Mouse (Mus musculus): Measurements from ENCODE around the gene Irgc1. TPM values are rescaled to one million over a fixed set of nuclear protein-coding genes. Genes with fewer than 3 reads are reported as not detected.

Gene Irgc1
- polyA plus RNA-seq, 1 experiment from 2014 or later = not detected

DNA sequence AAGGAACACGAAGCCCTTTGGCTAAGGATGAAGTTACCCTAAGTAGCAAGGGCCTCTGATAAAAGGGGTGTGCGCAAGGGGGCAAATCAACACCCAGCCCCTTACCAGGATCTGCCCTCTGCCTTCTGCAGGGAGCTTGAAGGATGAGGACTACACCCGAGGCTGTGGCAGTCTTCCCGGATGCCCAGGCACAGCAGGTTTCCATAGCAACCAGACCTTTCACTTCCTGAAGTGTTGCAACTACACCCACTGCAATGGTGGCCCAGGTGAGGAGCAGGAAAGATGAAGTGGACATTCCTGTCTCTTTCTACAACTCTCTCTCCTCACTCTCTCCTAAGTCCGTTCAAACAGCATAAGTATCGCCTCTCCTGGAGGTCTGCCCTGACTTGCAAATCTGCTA lies 20.3 kb upstream of the Irgc1 start:
- Histone ChIP-seq H3K4me1 (ENCODE audit: control insufficient read depth in 2 of 2, insufficient read depth in 2 of 2, low read length in 2 of 2) (no peaks in the 10 kb centered on the region), H3K9ac (ENCODE audit: low read length) (no peak overlapping the region), H3K36me3 (ENCODE audit: control insufficient read depth, insufficient read depth, low read length) (no peaks in the 10 kb centered on the region), H3K27me3 (ENCODE audit: control insufficient read depth, insufficient read depth, low read length) (no peaks in the 10 kb centered on the region), H3K4me3 (ENCODE audit: control insufficient read depth in 1 of 2, insufficient read depth in 1 of 2, low read depth in 1 of 2, low read length in 2 of 2) (no peak overlapping the region), H3K4me2 (ENCODE audit: low read length) (no peak overlapping the region), H3K9me3 (ENCODE audit: control insufficient read depth, low read length) (no peaks in the 10 kb centered on the region), H3K27ac (replicated peaks in 1 of 2; ENCODE audit: control insufficient read depth in 1 of 2, insufficient read depth in 1 of 2, low read depth in 2 of 2, low read length in 2 of 2) (no peak overlapping the region)
- ATAC-seq (ENCODE audit: insufficient number of reproducible peaks, insufficient read depth, low FRiP score, low read depth) = no peak
- WGBS = 78% methylated on average over 6 of the region's 6 CpGs

DNA sequence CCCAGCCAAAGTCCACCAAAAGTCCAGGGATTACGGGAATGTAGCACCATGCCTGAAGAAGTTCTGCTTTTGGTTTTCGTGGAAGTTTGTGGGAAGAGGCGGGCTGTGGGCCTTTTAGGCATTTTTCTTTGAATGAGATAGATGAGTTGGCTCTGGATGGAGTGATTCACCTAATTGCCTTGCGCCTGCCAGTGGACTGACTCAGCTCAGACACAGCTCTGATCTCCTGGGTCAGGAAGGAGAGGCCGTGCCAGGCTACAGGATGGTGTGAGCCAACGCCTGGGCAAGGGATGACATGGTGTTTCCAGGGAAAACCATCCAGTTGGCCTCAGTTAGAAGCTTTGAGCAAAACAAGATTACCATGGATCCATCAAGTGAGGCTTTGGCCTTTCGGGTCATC lies 18.3 kb upstream of the Irgc1 start:
- Histone ChIP-seq H3K4me3 (ENCODE audit: control insufficient read depth in 1 of 2, insufficient read depth in 1 of 2, low read depth in 1 of 2, low read length in 2 of 2) (no peak overlapping the region), H3K27me3 (ENCODE audit: control insufficient read depth, insufficient read depth, low read length) (no peaks in the 10 kb centered on the region), H3K4me1 (ENCODE audit: control insufficient read depth in 2 of 2, insufficient read depth in 2 of 2, low read length in 2 of 2) (no peaks in the 10 kb centered on the region), H3K27ac (replicated peaks in 1 of 2; ENCODE audit: control insufficient read depth in 1 of 2, insufficient read depth in 1 of 2, low read depth in 2 of 2, low read length in 2 of 2) (no peak overlapping the region), H3K9me3 (ENCODE audit: control insufficient read depth, low read length) (no peaks in the 10 kb centered on the region), H3K36me3 (ENCODE audit: control insufficient read depth, insufficient read depth, low read length) (no peaks in the 10 kb centered on the region), H3K4me2 (ENCODE audit: low read length) (no peak overlapping the region), H3K9ac (ENCODE audit: low read length) (no peak overlapping the region)
- 92% methylated on average over 7 of the region's 7 CpGs for WGBS
- ATAC-seq (ENCODE audit: insufficient number of reproducible peaks, insufficient read depth, low FRiP score, low read depth) = no peak

DNA sequence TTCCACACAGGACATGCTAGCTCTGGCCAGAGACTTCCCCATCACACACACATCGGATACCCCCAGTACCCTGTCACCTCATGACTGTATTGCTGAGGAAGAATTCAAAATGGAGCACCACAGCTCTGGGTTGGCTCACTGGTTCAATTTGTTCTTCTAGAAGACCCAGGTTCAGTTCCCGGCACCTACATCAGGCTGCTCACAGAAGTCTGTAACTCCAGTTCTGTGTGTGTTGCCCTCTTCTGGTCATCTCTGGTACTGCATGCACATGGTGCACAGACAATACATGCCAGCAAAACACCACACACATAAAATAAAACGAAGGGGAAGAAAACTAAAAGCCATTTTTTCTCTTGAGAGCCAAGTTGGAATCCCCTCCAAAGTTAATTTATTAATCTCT lies 17.0 kb upstream of the Irgc1 start:
- no peak for ATAC-seq (ENCODE audit: insufficient number of reproducible peaks, insufficient read depth, low FRiP score, low read depth)
- Histone ChIP-seq H3K9ac (ENCODE audit: low read length) (no peak overlapping the region), H3K4me2 (ENCODE audit: low read length) (no peak overlapping the region), H3K36me3 (ENCODE audit: control insufficient read depth, insufficient read depth, low read length) (no peaks in the 10 kb centered on the region), H3K9me3 (ENCODE audit: control insufficient read depth, low read length) (no peaks in the 10 kb centered on the region), H3K27ac (replicated peaks in 1 of 2; ENCODE audit: control insufficient read depth in 1 of 2, insufficient read depth in 1 of 2, low read depth in 2 of 2, low read length in 2 of 2) (no peak overlapping the region), H3K4me1 (ENCODE audit: control insufficient read depth in 2 of 2, insufficient read depth in 2 of 2, low read length in 2 of 2) (no peaks in the 10 kb centered on the region), H3K4me3 (ENCODE audit: control insufficient read depth in 1 of 2, insufficient read depth in 1 of 2, low read depth in 1 of 2, low read length in 2 of 2) (no peak overlapping the region), H3K27me3 (ENCODE audit: control insufficient read depth, insufficient read depth, low read length) (0 out of 2 replicates have a peak, but pooled peaks cover 4% of the 10 kb centered on the region)
- 87% methylated on average over 3 of the region's 3 CpGs for WGBS

DNA sequence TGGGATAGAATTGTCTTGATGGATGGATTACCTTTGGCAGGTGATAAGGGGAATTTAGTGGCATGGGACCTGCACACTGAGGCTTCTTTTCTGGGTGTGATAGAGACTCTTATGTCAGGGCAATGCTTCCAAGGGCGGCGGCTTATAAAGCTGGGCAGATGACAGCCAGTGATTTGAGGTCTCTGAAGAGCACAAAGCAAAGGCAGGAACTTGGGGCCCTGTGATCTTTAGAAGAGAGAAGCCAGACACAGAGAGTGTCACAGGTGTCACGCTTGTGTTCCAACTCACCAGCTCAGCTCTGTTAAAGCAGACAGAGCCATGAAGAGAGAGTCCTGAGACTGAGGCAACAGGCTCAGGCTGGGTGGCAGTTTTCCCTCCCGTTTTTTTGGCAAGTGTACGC lies 15.8 kb upstream of the Irgc1 start:
- Histone ChIP-seq H3K4me2 (ENCODE audit: low read length) (no peak overlapping the region), H3K9me3 (ENCODE audit: control insufficient read depth, low read length) (no peaks in the 10 kb centered on the region), H3K4me1 (ENCODE audit: control insufficient read depth in 2 of 2, insufficient read depth in 2 of 2, low read length in 2 of 2) (peaks cover 0 to 2% of the 10 kb centered on the region in 2 experiments; a peak in 2 of 4 replicates), H3K36me3 (ENCODE audit: control insufficient read depth, insufficient read depth, low read length) (no peaks in the 10 kb centered on the region), H3K27ac (replicated peaks in 1 of 2; ENCODE audit: control insufficient read depth in 1 of 2, insufficient read depth in 1 of 2, low read depth in 2 of 2, low read length in 2 of 2) (no peak overlapping the region), H3K27me3 (ENCODE audit: control insufficient read depth, insufficient read depth, low read length) (0 out of 2 replicates have a peak, but pooled peaks cover 4% of the 10 kb centered on the region), H3K9ac (ENCODE audit: low read length) (no peak overlapping the region), H3K4me3 (ENCODE audit: control insufficient read depth in 1 of 2, insufficient read depth in 1 of 2, low read depth in 1 of 2, low read length in 2 of 2) (no peak overlapping the region)
- WGBS = 81% methylated on average over 5 of the region's 5 CpGs
- no peak for ATAC-seq (ENCODE audit: insufficient number of reproducible peaks, insufficient read depth, low FRiP score, low read depth)

DNA sequence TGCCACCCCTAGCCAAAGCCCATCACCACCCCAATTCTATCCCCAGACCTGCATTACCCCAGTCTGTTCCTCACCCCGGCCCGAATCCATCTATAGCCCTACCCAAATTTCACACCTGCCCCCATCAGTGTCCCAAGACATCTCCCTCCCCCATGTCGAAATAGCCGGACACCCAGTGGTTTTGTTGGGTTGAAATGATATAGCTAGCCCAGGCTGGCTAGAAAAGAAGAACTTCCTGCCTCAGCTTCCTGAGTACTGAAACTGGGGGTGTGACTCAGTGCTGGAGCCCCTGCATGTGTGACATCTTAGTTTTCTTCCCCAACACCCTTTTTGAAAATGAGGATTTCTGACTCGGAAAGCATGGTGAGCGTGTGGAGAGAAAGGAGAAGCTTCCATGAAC lies 14.7 kb upstream of the Irgc1 start:
- Histone ChIP-seq H3K27ac (replicated peaks in 1 of 2; ENCODE audit: control insufficient read depth in 1 of 2, insufficient read depth in 1 of 2, low read depth in 2 of 2, low read length in 2 of 2) (no peak overlapping the region), H3K4me1 (ENCODE audit: control insufficient read depth in 2 of 2, insufficient read depth in 2 of 2, low read length in 2 of 2) (peaks cover under 1 to 5% of the 10 kb centered on the region in 2 experiments; a peak in 3 of 4 replicates), H3K9ac (ENCODE audit: low read length) (no peak overlapping the region), H3K4me3 (ENCODE audit: control insufficient read depth in 1 of 2, insufficient read depth in 1 of 2, low read depth in 1 of 2, low read length in 2 of 2) (no peak overlapping the region), H3K4me2 (ENCODE audit: low read length) (no peak overlapping the region), H3K9me3 (ENCODE audit: control insufficient read depth, low read length) (no peaks in the 10 kb centered on the region), H3K27me3 (ENCODE audit: control insufficient read depth, insufficient read depth, low read length) (0 out of 2 replicates have a peak, but pooled peaks cover 4% of the 10 kb centered on the region), H3K36me3 (ENCODE audit: control insufficient read depth, insufficient read depth, low read length) (no peaks in the 10 kb centered on the region)
- ATAC-seq (ENCODE audit: insufficient number of reproducible peaks, insufficient read depth, low FRiP score, low read depth) = no peak
- WGBS = 84% methylated on average over 6 of the region's 6 CpGs

DNA sequence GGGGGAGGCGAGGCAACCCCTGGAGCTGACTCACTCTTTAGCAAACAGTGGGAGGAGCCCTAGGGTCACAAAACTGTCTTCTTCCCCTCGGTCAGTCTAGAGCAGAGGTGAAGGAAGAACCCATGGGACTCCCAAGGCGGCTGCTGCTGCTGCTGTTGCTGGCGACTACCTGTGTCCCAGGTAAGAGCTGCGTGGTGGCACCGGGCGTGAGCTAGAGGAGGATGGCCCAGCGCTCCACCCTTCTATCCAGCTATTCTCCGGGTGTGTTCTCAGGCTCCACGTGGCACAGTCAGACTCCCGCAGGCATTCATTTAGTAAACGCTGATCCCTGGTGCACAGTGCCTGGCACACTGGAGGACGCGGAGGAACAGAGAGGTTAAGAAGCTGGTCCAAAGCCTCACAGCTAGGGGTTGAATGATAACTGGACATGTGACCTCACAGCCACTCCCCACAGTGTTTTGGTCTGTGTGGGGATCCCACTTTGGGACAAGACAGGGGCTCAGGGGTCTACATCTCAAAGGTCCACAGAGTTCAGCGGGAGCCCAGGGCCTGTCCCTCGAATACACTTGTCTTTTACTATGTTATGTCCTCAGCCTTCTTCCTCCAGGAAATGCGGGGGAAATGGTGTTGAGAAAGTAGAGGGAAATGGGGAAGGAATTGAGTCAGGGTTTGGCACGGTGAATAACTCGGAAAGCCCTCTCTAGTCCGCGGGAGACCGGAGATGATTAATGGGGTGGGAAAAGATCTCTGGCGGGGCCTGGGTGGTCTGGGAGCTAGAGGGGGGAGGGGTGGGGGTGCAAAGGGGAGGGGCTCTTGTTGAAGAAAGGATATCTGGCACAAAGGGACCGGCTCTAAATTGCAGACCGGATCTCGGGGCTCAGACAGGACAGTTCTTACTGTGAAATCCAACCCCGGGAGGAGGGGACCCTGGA lies 10.6 kb upstream of the Irgc1 start, which contains the start of gene Plaur:
Gene Plaur, plus strand, starts transcription at position 97 of the 932 bp plus-strand sequence.
- peak; percentile 45 for ATAC-seq (ENCODE audit: insufficient number of reproducible peaks, insufficient read depth, low FRiP score, low read depth)
- 7% methylated on average over 27 of the region's 27 CpGs for WGBS

DNA sequence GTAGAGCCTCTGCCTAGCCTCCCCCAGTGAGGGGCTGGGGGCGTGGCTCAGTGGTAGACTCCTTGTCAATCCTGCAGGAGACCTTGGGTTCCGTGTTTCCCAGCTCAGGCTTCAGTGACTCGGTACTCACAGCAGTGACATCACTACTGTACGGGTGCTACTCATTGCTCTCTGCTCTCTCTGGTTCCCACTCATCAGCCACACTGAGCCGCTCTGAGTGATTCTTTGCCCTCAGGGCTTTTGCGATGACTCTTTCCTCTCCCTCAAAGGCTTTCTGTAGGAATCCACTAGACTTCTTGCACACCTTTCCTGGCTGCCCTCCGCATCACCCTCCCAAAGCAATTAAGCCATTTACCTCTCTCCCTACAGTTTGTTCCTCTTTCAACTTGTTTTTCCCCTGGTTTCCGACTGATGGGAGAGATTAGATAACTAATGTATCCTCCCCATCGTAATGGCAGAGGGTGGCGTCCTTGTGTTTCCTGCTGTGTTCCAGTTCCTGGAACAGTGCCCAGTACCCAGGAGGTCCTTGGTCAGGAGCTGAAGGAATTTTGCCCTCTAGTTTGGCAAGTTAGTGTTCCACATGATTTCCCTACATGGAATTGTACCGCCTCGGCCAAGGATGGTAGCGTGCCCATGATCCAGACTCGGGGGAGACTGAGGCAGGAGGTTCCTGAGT lies 9.4 kb upstream of the Irgc1 start:
- Histone ChIP-seq H3K9ac (ENCODE audit: low read length) (no peak overlapping the region), H3K4me2 (ENCODE audit: low read length) (no peak overlapping the region), H3K4me1 (ENCODE audit: control insufficient read depth in 2 of 2, insufficient read depth in 2 of 2, low read length in 2 of 2) (peaks cover 4 to 5% of the 10 kb centered on the region in 2 experiments; a peak in 3 of 4 replicates), H3K9me3 (ENCODE audit: control insufficient read depth, low read length) (no peaks in the 10 kb centered on the region), H3K4me3 (ENCODE audit: control insufficient read depth in 1 of 2, insufficient read depth in 1 of 2, low read depth in 1 of 2, low read length in 2 of 2) (no peak overlapping the region), H3K36me3 (ENCODE audit: control insufficient read depth, insufficient read depth, low read length) (no peaks in the 10 kb centered on the region), H3K27me3 (ENCODE audit: control insufficient read depth, insufficient read depth, low read length) (0 out of 2 replicates have a peak, but pooled peaks cover 7% of the 10 kb centered on the region), H3K27ac (replicated peaks in 1 of 2; ENCODE audit: control insufficient read depth in 1 of 2, insufficient read depth in 1 of 2, low read depth in 2 of 2, low read length in 2 of 2) (no peak overlapping the region)
- ATAC-seq (ENCODE audit: insufficient number of reproducible peaks, insufficient read depth, low FRiP score, low read depth) = no peak
- WGBS = 38% methylated on average over 14 of the region's 14 CpGs

More for the DNA sequence above, 10.6 kb upstream of the Irgc1 start, which contains the start of gene Plaur:
- no peaks in the 10 kb centered on the region for H3K9me3 ChIP-seq (ENCODE audit: control insufficient read depth, low read length)
- H3K4me3 ChIP-seq (ENCODE audit: control insufficient read depth in 1 of 2, insufficient read depth in 1 of 2, low read depth in 1 of 2, low read length in 2 of 2) = peak within 1 kb of the TSS; percentile 19 to 41
- H3K27me3 ChIP-seq (ENCODE audit: control insufficient read depth, insufficient read depth, low read length) = 0 out of 2 replicates have a peak, but pooled peaks cover 4% of the 10 kb centered on the region
- H3K36me3 ChIP-seq (ENCODE audit: control insufficient read depth, insufficient read depth, low read length) = no peaks in the 10 kb centered on the region
- peaks cover 4 to 5% of the 10 kb centered on the region in 2 experiments; a peak in 3 of 4 replicates for H3K4me1 ChIP-seq (ENCODE audit: control insufficient read depth in 2 of 2, insufficient read depth in 2 of 2, low read length in 2 of 2)
- H3K27ac ChIP-seq (replicated peaks in 1 of 2; ENCODE audit: control insufficient read depth in 1 of 2, insufficient read depth in 1 of 2, low read depth in 2 of 2, low read length in 2 of 2) = peak within 1 kb of the TSS; percentile 15 to 62; a peak in 3 of 4 replicates
- peak within 1 kb of the TSS; percentile 6; the same call in 1 of the 2 replicates for H3K9ac ChIP-seq (ENCODE audit: low read length)
- peak within 1 kb of the TSS; percentile 50 for H3K4me2 ChIP-seq (ENCODE audit: low read length)
